Mouse (Mus musculus): ENCODE results near the gene Arap1. TPM values are rescaled to one million over a fixed set of nuclear protein-coding genes. Genes with fewer than 3 reads are reported as not detected.

Gene Arap1
- polyA plus RNA-seq (2015; fragmentation: Nextera tagmentation; extraction: Ambion mirVana) = 8.8 and 11.4 TPM in 2 replicates

DNA sequence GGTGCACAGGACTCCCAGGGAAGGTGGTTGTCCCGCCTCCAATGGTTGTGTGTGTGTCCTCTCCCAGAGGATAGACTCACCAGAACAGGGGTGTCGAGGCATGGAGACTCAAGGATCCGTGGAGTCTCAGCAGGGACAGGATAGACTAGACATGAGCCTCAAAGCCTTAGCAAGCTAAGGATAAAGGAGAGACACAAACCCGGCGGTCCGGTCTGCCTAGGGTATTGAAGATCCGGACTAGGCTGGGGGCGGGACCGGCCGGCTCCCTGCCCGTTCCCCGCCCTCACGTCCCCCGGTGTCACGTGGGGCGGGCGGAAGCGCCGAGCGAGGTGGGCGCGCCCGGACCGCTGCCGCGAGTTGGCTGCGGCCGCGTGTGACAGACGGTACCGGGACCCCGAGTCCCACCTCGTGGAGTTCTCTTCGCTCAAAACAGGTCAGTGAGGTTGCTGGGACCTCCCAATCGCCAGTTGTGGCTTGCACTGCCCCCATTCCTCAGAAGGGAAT, at the start of gene Arap1:
Gene Arap1 (plus strand): TSS at position 301 of the 504 bp plus-strand sequence.
- no peaks in the 10 kb centered on the region for H3K9me3 ChIP-seq (replicated peaks; ENCODE audit: control insufficient read depth, low read length, poor library complexity, severe bottlenecking)
- H3K4me2 ChIP-seq (ENCODE audit: low read length) = peak within 1 kb of the TSS; percentile 98
- peak; percentile 19; the same call in 1 of the 2 replicates for ATAC-seq
- 0 out of 2 replicates have a peak, but pooled peaks cover 3% of the 10 kb centered on the region for H3K27me3 ChIP-seq (ENCODE audit: control insufficient read depth, insufficient read depth, low read depth, low read length)
- no peaks in the 10 kb centered on the region for H3K36me3 ChIP-seq (ENCODE audit: control insufficient read depth, insufficient read depth, low read length)
- H3K4me1 ChIP-seq (ENCODE audit: control insufficient read depth, insufficient read depth, low read length) = peaks cover 7% of the 10 kb centered on the region
- H3K27ac ChIP-seq (ENCODE audit: low read length) = no peak within 1 kb of the TSS
- WGBS = under 1% methylated on average over 22 of the region's 35 CpGs
- peak within 1 kb of the TSS; percentile 47 for H3K4me3 ChIP-seq (ENCODE audit: low read depth, low read length)
- H3K9ac ChIP-seq (ENCODE audit: low read depth, low read length) = peak within 1 kb of the TSS; percentile 67

DNA sequence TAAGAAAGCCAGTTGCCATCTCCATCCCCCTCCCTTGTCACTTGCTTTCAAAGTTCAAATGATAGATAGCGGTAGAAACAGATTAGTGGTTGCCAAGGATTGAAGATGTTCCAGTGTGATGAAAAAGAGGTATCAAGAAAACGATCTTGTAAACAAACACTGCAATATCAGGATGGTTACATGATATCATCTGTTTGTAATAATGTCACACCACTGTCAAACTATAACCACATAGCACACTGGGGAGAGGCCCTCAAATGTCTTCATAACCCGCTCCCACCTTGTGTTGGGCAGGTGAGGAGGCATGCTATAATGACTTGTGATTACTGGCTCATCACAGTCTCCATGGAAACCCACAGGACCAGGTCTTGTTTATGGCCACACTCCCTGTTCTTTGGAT, 49.5 kb upstream of the Arap1 start:
- no peak for ATAC-seq
- H3K27ac ChIP-seq (ENCODE audit: low read length) = no peak overlapping the region
- H3K4me3 ChIP-seq (ENCODE audit: low read depth, low read length) = no peak overlapping the region
- H3K27me3 ChIP-seq (ENCODE audit: control insufficient read depth, insufficient read depth, low read depth, low read length) = peaks cover 7% of the 10 kb centered on the region; the same call in 1 of the 2 replicates
- no peaks in the 10 kb centered on the region for H3K36me3 ChIP-seq (ENCODE audit: control insufficient read depth, insufficient read depth, low read length)
- no peak overlapping the region for H3K4me2 ChIP-seq (ENCODE audit: low read length)
- no peak overlapping the region for H3K9ac ChIP-seq (ENCODE audit: low read depth, low read length)
- WGBS = 84% methylated on average over 3 of the region's 3 CpGs
- H3K9me3 ChIP-seq (replicated peaks; ENCODE audit: control insufficient read depth, low read length, poor library complexity, severe bottlenecking) = no peaks in the 10 kb centered on the region
- H3K4me1 ChIP-seq (ENCODE audit: control insufficient read depth, insufficient read depth, low read length) = peaks cover 18% of the 10 kb centered on the region

DNA sequence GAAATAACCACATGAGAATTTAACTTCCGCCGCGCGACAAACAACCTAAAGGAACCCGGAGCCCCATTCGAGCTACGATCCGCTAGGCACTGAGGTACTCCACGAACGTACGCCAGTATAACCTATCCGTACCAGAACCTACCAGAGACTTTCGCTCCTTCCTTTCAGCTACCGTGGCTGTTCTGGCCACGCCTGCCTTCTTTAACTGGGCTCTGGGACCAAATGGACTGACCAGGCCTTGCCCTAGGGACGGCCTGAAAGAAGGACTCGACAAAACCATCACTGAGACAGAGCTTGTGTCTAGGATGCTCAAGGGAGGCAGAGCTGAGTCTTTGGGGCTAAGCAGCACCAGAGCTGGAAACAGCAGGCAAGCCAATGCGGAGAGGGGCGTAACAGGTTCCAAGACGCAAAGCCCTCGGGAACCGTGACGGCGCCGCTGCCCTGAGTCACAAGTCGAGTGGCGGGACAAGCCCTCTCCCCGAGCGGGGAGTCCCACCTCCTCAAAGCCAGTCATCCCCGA, 46.4 kb upstream of the Arap1 start:
- H3K9ac ChIP-seq (ENCODE audit: low read depth, low read length) = peak overlapping the region; percentile 72
- H3K9me3 ChIP-seq (replicated peaks; ENCODE audit: control insufficient read depth, low read length, poor library complexity, severe bottlenecking) = no peaks in the 10 kb centered on the region
- WGBS = under 1% methylated on average over 30 of the region's 30 CpGs
- no peak; the same call in none of the 2 replicates for ATAC-seq
- no peaks in the 10 kb centered on the region for H3K36me3 ChIP-seq (ENCODE audit: control insufficient read depth, insufficient read depth, low read length)
- peak overlapping the region; percentile 65 for H3K27ac ChIP-seq (ENCODE audit: low read length)
- H3K4me3 ChIP-seq (ENCODE audit: low read depth, low read length) = peak overlapping the region; percentile 65
- H3K27me3 ChIP-seq (ENCODE audit: control insufficient read depth, insufficient read depth, low read depth, low read length) = peaks cover 7% of the 10 kb centered on the region; the same call in 1 of the 2 replicates
- H3K4me1 ChIP-seq (ENCODE audit: control insufficient read depth, insufficient read depth, low read length) = peaks cover 13% of the 10 kb centered on the region; the same call in 1 of the 2 replicates
- H3K4me2 ChIP-seq (ENCODE audit: low read length) = peak overlapping the region; percentile 87

DNA sequence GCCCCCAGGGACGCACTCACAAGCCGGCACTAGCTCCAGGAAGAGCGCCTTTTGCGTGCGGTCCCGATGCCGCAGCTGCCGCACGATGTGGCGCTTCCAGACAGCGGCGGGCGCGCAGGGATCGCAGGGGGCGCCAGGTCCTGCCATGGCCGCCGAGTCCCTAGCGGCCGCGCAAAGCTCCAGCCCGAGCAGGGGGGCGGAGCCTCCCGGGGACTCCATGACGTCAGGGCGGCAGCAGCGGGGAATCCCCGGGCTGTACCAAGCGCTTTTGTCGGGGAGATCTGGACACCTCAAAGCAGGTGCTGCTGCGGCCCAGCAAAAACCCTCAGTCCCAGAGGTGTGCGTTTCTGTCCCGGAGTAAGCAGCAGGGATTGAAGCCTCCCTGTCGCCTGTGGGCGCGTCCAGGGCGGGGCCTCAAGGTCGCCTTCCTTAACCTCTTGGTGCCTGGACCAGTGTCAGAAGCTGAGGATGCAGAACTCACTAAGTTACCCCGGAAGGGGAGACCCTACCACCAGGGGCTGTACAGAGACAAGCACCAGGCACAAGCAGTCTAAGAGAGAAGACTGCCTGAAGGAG, 45.9 kb upstream of the Arap1 start, which contains the start of gene Atg16l2:
Gene Atg16l2 (minus strand): TSS at position 371 of the 576 bp plus-strand sequence.
- H3K4me3 ChIP-seq (ENCODE audit: low read depth, low read length) = peak within 1 kb of the TSS; percentile 65
- no peaks in the 10 kb centered on the region for H3K9me3 ChIP-seq (replicated peaks; ENCODE audit: control insufficient read depth, low read length, poor library complexity, severe bottlenecking)
- under 1% methylated on average over 38 of the region's 39 CpGs for WGBS
- peaks cover 13% of the 10 kb centered on the region; the same call in 1 of the 2 replicates for H3K4me1 ChIP-seq (ENCODE audit: control insufficient read depth, insufficient read depth, low read length)
- peak; percentile 95 for ATAC-seq
- H3K9ac ChIP-seq (ENCODE audit: low read depth, low read length) = peak within 1 kb of the TSS; percentile 72
- H3K27me3 ChIP-seq (ENCODE audit: control insufficient read depth, insufficient read depth, low read depth, low read length) = peaks cover 7% of the 10 kb centered on the region; the same call in 1 of the 2 replicates
- H3K27ac ChIP-seq (ENCODE audit: low read length) = peak within 1 kb of the TSS; percentile 65
- no peaks in the 10 kb centered on the region for H3K36me3 ChIP-seq (ENCODE audit: control insufficient read depth, insufficient read depth, low read length)
- H3K4me2 ChIP-seq (ENCODE audit: low read length) = peak within 1 kb of the TSS; percentile 87

DNA sequence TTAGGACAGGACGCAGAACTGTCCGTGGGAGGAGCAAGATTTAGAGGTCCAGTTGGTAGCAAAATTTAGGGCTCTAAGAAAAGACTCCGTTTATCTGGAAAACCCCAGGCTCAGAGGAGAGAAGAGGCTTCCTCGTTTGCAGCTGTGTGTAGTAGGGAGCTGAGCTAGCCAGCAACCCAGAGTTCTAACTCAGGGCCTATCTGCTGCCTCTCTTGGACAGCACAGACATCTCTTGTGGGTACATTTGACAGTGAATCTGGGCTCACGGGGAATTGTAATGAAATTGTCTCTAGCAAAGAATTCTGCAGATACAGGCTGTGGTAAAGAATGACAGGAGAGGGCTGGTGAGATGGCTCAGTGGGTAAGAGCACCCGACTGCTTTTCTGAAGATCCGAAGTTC, 45.2 kb upstream of the Arap1 start:
- no peaks in the 10 kb centered on the region for H3K9me3 ChIP-seq (replicated peaks; ENCODE audit: control insufficient read depth, low read length, poor library complexity, severe bottlenecking)
- peak overlapping the region; percentile 72 for H3K9ac ChIP-seq (ENCODE audit: low read depth, low read length)
- H3K4me2 ChIP-seq (ENCODE audit: low read length) = peak overlapping the region; percentile 87
- no peaks in the 10 kb centered on the region for H3K36me3 ChIP-seq (ENCODE audit: control insufficient read depth, insufficient read depth, low read length)
- no peak overlapping the region for H3K27ac ChIP-seq (ENCODE audit: low read length)
- H3K27me3 ChIP-seq (ENCODE audit: control insufficient read depth, insufficient read depth, low read depth, low read length) = peaks cover 6% of the 10 kb centered on the region; the same call in 1 of the 2 replicates
- 18% methylated on average over 7 of the region's 7 CpGs for WGBS
- H3K4me3 ChIP-seq (ENCODE audit: low read depth, low read length) = peak overlapping the region; percentile 65
- ATAC-seq = no peak; the same call in 1 of the 2 replicates
- H3K4me1 ChIP-seq (ENCODE audit: control insufficient read depth, insufficient read depth, low read length) = peaks cover 10% of the 10 kb centered on the region; the same call in 1 of the 2 replicates

DNA sequence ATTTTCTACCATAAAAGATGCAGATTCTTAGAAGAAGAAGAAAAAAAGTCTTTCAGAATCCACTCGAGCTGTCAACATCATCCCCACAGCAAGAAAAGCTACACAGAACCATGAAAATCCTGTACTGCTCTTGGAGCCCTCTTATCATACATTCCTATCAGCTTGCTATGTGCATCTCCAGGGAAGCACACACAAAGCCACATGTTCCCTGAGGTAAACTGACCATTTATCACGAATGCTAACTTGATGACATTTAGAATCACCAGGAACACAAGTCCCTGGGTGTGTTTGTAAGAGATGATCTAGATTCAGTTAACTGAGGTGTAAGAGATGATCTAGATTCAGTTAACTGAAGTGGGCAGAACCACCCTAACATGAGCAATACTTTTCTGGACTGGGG, 41.0 kb upstream of the Arap1 start:
- no peak for ATAC-seq
- no peak overlapping the region for H3K4me2 ChIP-seq (ENCODE audit: low read length)
- H3K27me3 ChIP-seq (ENCODE audit: control insufficient read depth, insufficient read depth, low read depth, low read length) = no peaks in the 10 kb centered on the region
- WGBS = 50% methylated on average over 2 of the region's 2 CpGs
- peaks cover 12% of the 10 kb centered on the region; the same call in 1 of the 2 replicates for H3K4me1 ChIP-seq (ENCODE audit: control insufficient read depth, insufficient read depth, low read length)
- H3K4me3 ChIP-seq (ENCODE audit: low read depth, low read length) = no peak overlapping the region
- no peak overlapping the region for H3K9ac ChIP-seq (ENCODE audit: low read depth, low read length)
- H3K36me3 ChIP-seq (ENCODE audit: control insufficient read depth, insufficient read depth, low read length) = no peaks in the 10 kb centered on the region
- H3K9me3 ChIP-seq (replicated peaks; ENCODE audit: control insufficient read depth, low read length, poor library complexity, severe bottlenecking) = no peaks in the 10 kb centered on the region
- H3K27ac ChIP-seq (ENCODE audit: low read length) = no peak overlapping the region

DNA sequence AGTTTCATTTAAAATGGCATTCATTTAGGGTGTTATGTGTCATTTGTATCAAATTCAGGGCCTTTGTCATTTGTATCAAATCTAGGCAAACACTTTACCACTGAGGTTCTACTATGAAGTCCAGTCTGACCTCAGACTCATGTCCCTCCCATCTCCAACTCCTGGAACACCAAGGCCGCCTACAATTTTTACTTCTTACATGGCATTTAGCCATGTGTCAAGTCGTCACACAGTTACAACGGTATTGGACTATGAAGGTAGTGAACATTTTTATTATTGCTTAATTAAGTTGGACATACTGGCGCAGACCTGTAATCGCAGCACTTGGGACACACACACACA, 37.9 kb upstream of the Arap1 start:
- ATAC-seq = no peak
- H3K9ac ChIP-seq (ENCODE audit: low read depth, low read length) = peak overlapping the region; percentile 77
- WGBS = 24% methylated on average over 5 of the region's 5 CpGs

DNA sequence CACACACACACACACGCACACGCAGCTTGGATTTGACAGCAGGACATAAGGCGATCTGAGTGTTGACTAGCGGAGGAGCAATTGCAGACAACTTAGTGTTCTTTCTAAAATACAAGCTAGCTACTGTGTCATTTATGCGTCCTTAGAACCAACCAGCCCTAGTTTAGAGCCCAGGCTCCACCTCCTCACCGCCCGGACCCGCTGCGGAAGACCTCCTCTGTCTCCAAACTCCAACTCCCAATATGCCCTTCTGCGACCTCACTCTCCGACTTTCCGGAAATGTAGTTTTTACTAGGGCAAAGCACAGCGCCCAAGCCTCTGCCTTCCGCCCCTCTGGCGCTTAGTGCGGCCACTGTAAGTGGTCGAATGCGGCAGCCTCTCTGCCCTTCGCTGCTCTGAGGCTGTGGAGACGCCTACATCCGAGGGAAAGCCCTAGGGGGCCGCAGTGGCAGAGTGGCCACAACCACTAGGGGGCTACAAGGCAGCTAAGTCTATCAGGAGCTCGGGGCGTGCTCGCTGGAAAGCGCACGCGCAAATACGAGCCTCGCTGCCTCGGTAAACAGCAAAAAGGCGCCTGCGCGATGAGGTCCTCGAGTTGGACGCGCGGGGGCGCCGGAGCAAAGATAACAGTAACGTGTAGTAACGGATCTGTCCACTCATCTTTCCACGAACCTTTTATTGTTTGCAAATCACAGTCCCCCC, 37.4 kb upstream of the Arap1 start:
- H3K4me2 ChIP-seq (ENCODE audit: low read length) = peak overlapping the region; percentile 63
- H3K36me3 ChIP-seq (ENCODE audit: control insufficient read depth, insufficient read depth, low read length) = no peaks in the 10 kb centered on the region
- under 1% methylated on average over 43 of the region's 43 CpGs for whole genome bisulfite sequencing
- H3K27me3 ChIP-seq (ENCODE audit: control insufficient read depth, insufficient read depth, low read depth, low read length) = no peaks in the 10 kb centered on the region
- H3K27ac ChIP-seq (ENCODE audit: low read length) = peak overlapping the region; percentile 91
- peaks cover 9% of the 10 kb centered on the region; the same call in 1 of the 2 replicates for H3K4me1 ChIP-seq (ENCODE audit: control insufficient read depth, insufficient read depth, low read length)
- peak overlapping the region; percentile 77 for H3K9ac ChIP-seq (ENCODE audit: low read depth, low read length)
- H3K9me3 ChIP-seq (replicated peaks; ENCODE audit: control insufficient read depth, low read length, poor library complexity, severe bottlenecking) = no peaks in the 10 kb centered on the region
- peak overlapping the region; percentile 73 for H3K4me3 ChIP-seq (ENCODE audit: low read depth, low read length)
- peak; percentile 95 for ATAC-seq

More for the DNA sequence above, 37.9 kb upstream of the Arap1 start:
- H3K36me3 ChIP-seq (ENCODE audit: control insufficient read depth, insufficient read depth, low read length) = no peaks in the 10 kb centered on the region
- peak overlapping the region; percentile 63 for H3K4me2 ChIP-seq (ENCODE audit: low read length)
- peaks cover 9% of the 10 kb centered on the region; the same call in 1 of the 2 replicates for H3K4me1 ChIP-seq (ENCODE audit: control insufficient read depth, insufficient read depth, low read length)
- no peaks in the 10 kb centered on the region for H3K9me3 ChIP-seq (replicated peaks; ENCODE audit: control insufficient read depth, low read length, poor library complexity, severe bottlenecking)
- H3K4me3 ChIP-seq (ENCODE audit: low read depth, low read length) = peak overlapping the region; percentile 73
- H3K27me3 ChIP-seq (ENCODE audit: control insufficient read depth, insufficient read depth, low read depth, low read length) = no peaks in the 10 kb centered on the region
- H3K27ac ChIP-seq (ENCODE audit: low read length) = peak overlapping the region; percentile 91

All from midbrain, embryonic 16.5 days (tissue).